23 mouse cellular contexts compared by ENCODE assay signal in the genomic region with DNA sequence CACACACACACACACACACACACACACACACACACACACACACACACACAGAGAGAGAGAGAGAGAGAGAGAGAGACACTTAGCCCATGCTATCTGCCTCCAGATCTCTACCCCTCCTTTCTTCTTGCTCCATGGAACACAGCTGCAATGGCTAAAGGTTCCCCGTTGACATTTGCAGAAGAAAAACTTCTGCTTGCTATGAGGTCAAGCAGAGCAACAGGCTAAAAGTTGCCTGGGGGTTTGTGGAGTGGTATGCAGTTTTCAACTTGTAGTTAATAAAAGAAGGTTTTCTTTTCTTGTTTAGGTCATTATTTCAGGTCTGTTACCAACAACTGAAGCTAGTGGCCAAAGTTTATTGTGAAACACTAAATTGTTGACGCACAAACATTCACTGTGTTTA. TPM values are rescaled to one million over a fixed set of nuclear protein-coding genes. Genes with fewer than 3 reads are reported as not detected.
DNase-seq lines count a peak whose midpoint lies in the region; ATAC-seq and TF ChIP-seq lines count a peak whose summit lies in the region.
"Had no signal": no experiment of that assay in that cellular context is flagged by ENCODE, and none has a peak within 500 bp of the region (broad histone marks: within the 10 kb centered on the region; RNA-seq: fewer than 3 reads in every experiment).

No protein-coding gene starts in this region.

- H3K79me2 ChIP-seq in heart, adult 2 months (replicated peaks; ENCODE audit: control insufficient read depth, insufficient read depth, low read length) = no peaks in the 10 kb centered on the region

- TF ChIP-seq CTCF in heart, adult 2 months (IDR thresholded peaks at IDR 0.05) = no peak
- TF ChIP-seq CTCF in liver, postnatal 0 days (IDR thresholded peaks at IDR 0.05; ENCODE audit: low read depth) = no peak

- no peak for TF ChIP-seq EP300 in heart, adult 2 months (IDR thresholded peaks at IDR 0.05; ENCODE audit: insufficient read depth, low read depth, low read length)
- TF ChIP-seq EP300 in liver, postnatal 0 days (IDR thresholded peaks at IDR 0.05; ENCODE audit: low read depth) = no peak

- H3K4me2 ChIP-seq in liver, postnatal 0 days (ENCODE audit: low read depth, low read length) = no peak overlapping the region
- H3K4me2 ChIP-seq in liver, embryonic 11.5 days = no peak overlapping the region
- no peak overlapping the region for H3K4me2 ChIP-seq in intestine, embryonic 15.5 days (replicated peaks)
- H3K4me2 ChIP-seq: forebrain, embryonic 13.5 days; limb, embryonic 12.5 days; midbrain, embryonic 11.5 days; neural tube, embryonic 15.5 days had no signal

- ATAC-seq in liver, postnatal 0 days = no peak
- ATAC-seq in liver, embryonic 11.5 days (replicated peaks; ENCODE audit: low FRiP score) = no peak
- 0 out of 2 replicates have a peak, but pooled peaks have one; percentile 29 for ATAC-seq in megakaryocyte progenitor cell, adult 5-6 weeks (replicated peaks; ENCODE audit: poor library complexity)
- ATAC-seq in intestine, embryonic 15.5 days = no peak
- ATAC-seq: CD4-positive, CD25-positive, alpha-beta regulatory T cell, adult 4 months; forebrain, embryonic 13.5 days; hindbrain, embryonic 16.5 days; intestine, embryonic 16.5 days had no signal

- intact Hi-C loops in heart, adult 2 months (cut with DNase I) = no loop called here

- H3K36me3 ChIP-seq in heart, adult 2 months (ENCODE audit: control insufficient read depth, insufficient read depth, low read length) = no peaks in the 10 kb centered on the region
- H3K36me3 ChIP-seq in liver, postnatal 0 days (replicated peaks; ENCODE audit: insufficient read depth, low read length) = no peaks in the 10 kb centered on the region
- H3K36me3 ChIP-seq in liver, embryonic 11.5 days (ENCODE audit: control insufficient read depth, insufficient read depth, low read length) = no peaks in the 10 kb centered on the region
- no peaks in the 10 kb centered on the region for H3K36me3 ChIP-seq in intestine, embryonic 15.5 days
- H3K36me3 ChIP-seq: limb, embryonic 12.5 days; neural tube, embryonic 15.5 days had no signal

- peak; percentile 76 for DNase-seq in heart, adult 11 months
- DNase-seq in heart, adult 2 months = no peak
- DNase-seq in liver, postnatal 0 days = no peak
- no peak for DNase-seq in liver, embryonic 11.5 days (ENCODE audit: low spot score)
- DNase-seq in kidney, postnatal 10 days = peak; percentile 52
- no peak for DNase-seq in adrenal gland, adult 8-10 months
- DNase-seq: cerebellum, adult 11-12 months; cerebellum, postnatal 14 days; gastrocnemius, postnatal 36 days; layer of hippocampus, postnatal 36 days; right cerebral cortex, adult 18-20 months; thymus, postnatal 14 days had no signal

- H3K27me3 ChIP-seq in heart, adult 2 months (ENCODE audit: control insufficient read depth, insufficient read depth, low read length) = no peaks in the 10 kb centered on the region
- H3K27me3 ChIP-seq in liver, postnatal 0 days (ENCODE audit: insufficient read depth, low read length) = no peaks in the 10 kb centered on the region
- H3K27me3 ChIP-seq in liver, embryonic 11.5 days (replicated peaks; ENCODE audit: control insufficient read depth, insufficient read depth, low read length) = no peaks in the 10 kb centered on the region
- H3K27me3 ChIP-seq in intestine, embryonic 15.5 days (replicated peaks) = no peaks in the 10 kb centered on the region
- H3K27me3 ChIP-seq: forebrain, embryonic 13.5 days; limb, embryonic 12.5 days; neural tube, embryonic 15.5 days had no signal

- no peaks in the 10 kb centered on the region for H3K9me3 ChIP-seq in liver, postnatal 0 days (ENCODE audit: low read length)
- no peaks in the 10 kb centered on the region for H3K9me3 ChIP-seq in liver, embryonic 11.5 days (ENCODE audit: control insufficient read depth, low read length)
- no peaks in the 10 kb centered on the region for H3K9me3 ChIP-seq in intestine, embryonic 15.5 days
- H3K9me3 ChIP-seq: forebrain, embryonic 13.5 days; limb, embryonic 12.5 days; neural tube, embryonic 15.5 days had no signal

- no peak for TF ChIP-seq POLR2A in heart, adult 2 months (IDR thresholded peaks at IDR 0.05; ENCODE audit: insufficient read depth, low read depth, low read length)

- H3K9ac ChIP-seq in heart, adult 2 months (ENCODE audit: low read depth, low read length) = no peak overlapping the region
- no peak overlapping the region for H3K9ac ChIP-seq in liver, postnatal 0 days (replicated peaks)
- H3K9ac ChIP-seq in liver, embryonic 11.5 days (ENCODE audit: low read depth, low read length) = no peak overlapping the region
- H3K9ac ChIP-seq in intestine, embryonic 15.5 days = no peak overlapping the region
- H3K9ac ChIP-seq: forebrain, embryonic 13.5 days; limb, embryonic 12.5 days; liver, embryonic 14.5 days; neural tube, embryonic 15.5 days had no signal

- peaks cover 2% of the 10 kb centered on the region; the same call in 1 of the 2 replicates for H3K4me1 ChIP-seq in heart, adult 2 months (ENCODE audit: control insufficient read depth, insufficient read depth, low read length)
- 0 out of 2 replicates have a peak, but pooled peaks cover 2% of the 10 kb centered on the region for H3K4me1 ChIP-seq in liver, postnatal 0 days (ENCODE audit: insufficient read depth)
- H3K4me1 ChIP-seq in liver, embryonic 11.5 days (replicated peaks; ENCODE audit: control insufficient read depth, insufficient read depth, low read length) = no peaks in the 10 kb centered on the region
- no peaks in the 10 kb centered on the region for H3K4me1 ChIP-seq in intestine, embryonic 15.5 days (replicated peaks)
- H3K4me1 ChIP-seq: forebrain, embryonic 13.5 days had no signal

- no peak overlapping the region for H3K27ac ChIP-seq in heart, adult 2 months
- peak overlapping the region; percentile 11; the same call in 1 of the 2 replicates for H3K27ac ChIP-seq in liver, postnatal 0 days (ENCODE audit: low read depth)
- H3K27ac ChIP-seq in liver, embryonic 11.5 days (ENCODE audit: low read depth, low read length) = no peak overlapping the region
- H3K27ac ChIP-seq in intestine, embryonic 15.5 days = no peak overlapping the region
- H3K27ac ChIP-seq: forebrain, embryonic 13.5 days; limb, embryonic 12.5 days; liver, embryonic 14.5 days; macrophage; neural tube, embryonic 15.5 days had no signal

- H3K4me3 ChIP-seq in heart, adult 2 months = no peak overlapping the region
- H3K4me3 ChIP-seq in liver, postnatal 0 days (ENCODE audit: low read depth, low read length) = no peak overlapping the region
- H3K4me3 ChIP-seq in liver, embryonic 11.5 days (ENCODE audit: low read depth, low read length) = no peak overlapping the region
- no peak overlapping the region for H3K4me3 ChIP-seq in intestine, embryonic 15.5 days (replicated peaks)
- H3K4me3 ChIP-seq: forebrain, embryonic 13.5 days; limb, embryonic 12.5 days; neural tube, embryonic 15.5 days had no signal

- WGBS in heart, adult 2 months = 76% methylated on average over 2 of the region's 2 CpGs
- WGBS in liver, postnatal 0 days (ENCODE audit: insufficient replicate concordance) = 45% methylated on average over 2 of the region's 2 CpGs
- 64% methylated on average over 2 of the region's 2 CpGs for WGBS in liver, embryonic 11.5 days
- WGBS in intestine, embryonic 15.5 days = 44% methylated on average over 2 of the region's 2 CpGs

RNA-seq across cellular contexts. Expression of a gene that starts 11.6 kb away (rescaled TPM):
- 10 to 100 TPM; 38.9 to 43.6 TPM for total RNA-seq in heart, adult 2 months (2021)
- polyA plus RNA-seq in heart, adult 2 months (2012; rRNA removed) = 29.9 and 40.4 TPM in 2 replicates
- 12.3 and 16.6 TPM in 2 replicates for polyA plus RNA-seq in liver, postnatal 0 days (2015; fragmentation: Nextera tagmentation; extraction: Ambion mirVana)
- 39.5 and 41.1 TPM in 2 replicates for polyA plus RNA-seq in liver, embryonic 11.5 days (2014; fragmentation: Nextera tagmentation; extraction: Ambion mirVana)
- 8.6 and 9.1 TPM in 2 replicates for total RNA-seq in megakaryocyte progenitor cell, adult 5-6 weeks (2015)
- 3.8 and 10.8 TPM in 2 replicates for total RNA-seq in megakaryocyte progenitor cell, adult 5-6 weeks (2017)
- total RNA-seq in adrenal gland, adult 8-10 months (2022) = 10 to 100 TPM; 17.8 to 53.3 (median 39.2) TPM
- polyA plus RNA-seq in intestine, embryonic 15.5 days (2015; fragmentation: Nextera tagmentation; extraction: Ambion mirVana) = 4.1 and 4.8 TPM in 2 replicates

Comparison
In these comparisons a context has a peak if more than half of its experiments do, and no peak if none do; other contexts are left out.
1. DNase-seq: peak in heart, adult 11 months (single experiment) and kidney, postnatal 10 days (single experiment); none in heart, adult 2 months (0 of 2), liver, postnatal 0 days (single experiment), liver, embryonic 11.5 days (single experiment) and adrenal gland, adult 8-10 months (single experiment).